In the genomic region with DNA sequence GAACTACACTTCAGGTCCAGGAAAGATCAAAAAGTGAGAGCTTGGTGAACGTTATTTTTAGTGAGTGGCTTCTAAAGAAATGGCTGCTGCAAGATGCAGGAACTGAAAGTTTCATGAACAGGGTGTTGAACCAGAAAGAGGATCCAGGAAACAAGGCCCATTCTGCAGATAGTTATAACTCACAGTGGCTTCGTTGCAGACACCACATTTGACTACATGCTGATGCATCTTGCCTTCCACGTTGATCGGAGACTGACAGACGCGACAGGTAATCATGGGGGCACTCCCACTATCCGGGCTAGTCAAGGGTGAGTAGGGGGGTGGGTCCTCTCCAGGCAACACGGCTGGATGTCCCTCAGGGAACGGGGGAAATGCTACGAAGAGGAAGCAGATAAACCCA, we compare ENCODE assay signal across 8 mouse cellular contexts. TPM values are rescaled to one million over a fixed set of nuclear protein-coding genes. Genes with fewer than 3 reads are reported as not detected.
DNase-seq lines count a peak whose midpoint lies in the region; ATAC-seq and TF ChIP-seq lines count a peak whose summit lies in the region.

No protein-coding gene starts in this region.

- peaks cover 36% of the 10 kb centered on the region for H3K36me3 ChIP-seq in kidney, embryonic 14.5 days (ENCODE audit: control insufficient read depth, insufficient read depth, low read length)
- H3K36me3 ChIP-seq in hindbrain, embryonic 14.5 days (replicated peaks; ENCODE audit: control insufficient read depth, insufficient read depth), result peaks cover 36% of the 10 kb centered on the region
- peaks cover 39% of the 10 kb centered on the region for H3K36me3 ChIP-seq in midbrain, embryonic 10.5 days

- no peak for TF ChIP-seq CTCF in cortical plate, adult 2 months (IDR thresholded peaks at IDR 0.05; ENCODE audit: extremely low read depth, insufficient read depth, low read length)

- TF ChIP-seq POLR2A in cortical plate, adult 2 months (IDR thresholded peaks at IDR 0.05; ENCODE audit: extremely low read depth, insufficient read depth, low read length), result no peak

- no peaks in the 10 kb centered on the region for H3K27me3 ChIP-seq in kidney, embryonic 14.5 days (ENCODE audit: control insufficient read depth, insufficient read depth, low read length)
- no peaks in the 10 kb centered on the region for H3K27me3 ChIP-seq in hindbrain, embryonic 14.5 days (ENCODE audit: control insufficient read depth, insufficient read depth, low read length)
- H3K27me3 ChIP-seq in midbrain, embryonic 10.5 days (ENCODE audit: low read depth, poor library complexity, severe bottlenecking), result no peaks in the 10 kb centered on the region

- ATAC-seq in kidney, embryonic 14.5 days (ENCODE audit: low FRiP score, low TSS enrichment), result no peak
- ATAC-seq in hindbrain, embryonic 14.5 days (ENCODE audit: low FRiP score), result no peak

- peak overlapping the region; percentile 77 for H3K4me2 ChIP-seq in kidney, embryonic 14.5 days (replicated peaks; ENCODE audit: low read depth, low read length)
- peak overlapping the region; percentile 95 for H3K4me2 ChIP-seq in hindbrain, embryonic 14.5 days (replicated peaks)

- WGBS in kidney, embryonic 14.5 days, result 8% methylated on average over 10 of the region's 10 CpGs
- 22% methylated on average over 10 of the region's 10 CpGs for WGBS in hindbrain, embryonic 14.5 days
- 22% methylated on average over 10 of the region's 10 CpGs for WGBS in midbrain, embryonic 10.5 days

- H3K9me3 ChIP-seq in kidney, embryonic 14.5 days (ENCODE audit: control insufficient read depth, low read length), result no peaks in the 10 kb centered on the region
- no peaks in the 10 kb centered on the region for H3K9me3 ChIP-seq in hindbrain, embryonic 14.5 days (ENCODE audit: control insufficient read depth, low read length)
- H3K9me3 ChIP-seq in midbrain, embryonic 10.5 days (replicated peaks), result no peaks in the 10 kb centered on the region

- H3K27ac ChIP-seq in kidney, embryonic 14.5 days (ENCODE audit: low read depth, low read length), result peak overlapping the region; percentile 82; the same call in 1 of the 2 replicates
- H3K27ac ChIP-seq in cortical plate, adult 2 months (ENCODE audit: insufficient read depth, low read length), result peak overlapping the region; percentile 82
- peak overlapping the region; percentile 87 for H3K27ac ChIP-seq in hindbrain, embryonic 14.5 days
- H3K27ac ChIP-seq in midbrain, embryonic 10.5 days (replicated peaks), result peak overlapping the region; percentile 92

- peak overlapping the region; percentile 96 for H3K4me3 ChIP-seq in kidney, embryonic 14.5 days (ENCODE audit: low read length)
- H3K4me3 ChIP-seq in cortical plate, adult 2 months (ENCODE audit: insufficient read depth, low read length), result peak overlapping the region; percentile 61
- H3K4me3 ChIP-seq in hindbrain, embryonic 14.5 days (replicated peaks; ENCODE audit: low read length), result peak overlapping the region; percentile 90
- peak overlapping the region; percentile 91 for H3K4me3 ChIP-seq in midbrain, embryonic 10.5 days

- H3K4me1 ChIP-seq in kidney, embryonic 14.5 days (ENCODE audit: control insufficient read depth, insufficient read depth, low read length), result peaks cover 13% of the 10 kb centered on the region
- peaks cover 2% of the 10 kb centered on the region; the same call in 1 of the 2 replicates for H3K4me1 ChIP-seq in cortical plate, adult 2 months (ENCODE audit: control insufficient read depth, insufficient read depth, low read length)
- peaks cover 29% of the 10 kb centered on the region for H3K4me1 ChIP-seq in hindbrain, embryonic 14.5 days (replicated peaks; ENCODE audit: control insufficient read depth, insufficient read depth, low read length)
- peaks cover 44% of the 10 kb centered on the region for H3K4me1 ChIP-seq in midbrain, embryonic 10.5 days

- no peak for DNase-seq in kidney, postnatal 10 days
- DNase-seq in hindbrain, embryonic 14.5 days (ENCODE audit: low spot score), result no peak
- no peak for DNase-seq in midbrain, embryonic 10.5 days (ENCODE audit: low spot score)
- no peak for DNase-seq in ovary, adult 18-20 months (ENCODE audit: low spot score)
- no peak for DNase-seq in adrenal gland, adult 18-20 months (ENCODE audit: low spot score in 2 of 2)
- no peak for DNase-seq in embryo, embryonic 10 days (ENCODE audit: low spot score)

- H3K9ac ChIP-seq in kidney, embryonic 14.5 days (ENCODE audit: low read depth, low read length), result peak overlapping the region; percentile 97
- peak overlapping the region; percentile 100 for H3K9ac ChIP-seq in hindbrain, embryonic 14.5 days

RNA-seq across cellular contexts. Expression of a gene that starts 0.7 kb away (rescaled TPM):
- 40.1 and 63.0 TPM in 2 replicates for polyA plus RNA-seq in kidney, embryonic 14.5 days (2014; fragmentation: Nextera tagmentation; extraction: Ambion mirVana)
- 169 and 177 TPM in 2 replicates for polyA plus RNA-seq in cortical plate, adult 2 months (2012; rRNA removed)
- 93.1 and 100.0 TPM in 2 replicates for polyA plus RNA-seq in hindbrain, embryonic 14.5 days (2014; fragmentation: Nextera tagmentation; extraction: Ambion mirVana)
- polyA plus RNA-seq in midbrain, embryonic 10.5 days (2016; fragmentation: Nextera tagmentation; extraction: Ambion mirVana), result 50.4 and 55.6 TPM in 2 replicates
- total RNA-seq in adrenal gland, adult 18-20 months (2021), result 10 to 100 TPM; 54.8 to 63.0 TPM

RNA-seq across cellular contexts. Expression of a gene that starts 0.9 kb away (rescaled TPM):
- polyA plus RNA-seq in kidney, embryonic 14.5 days (2014; fragmentation: Nextera tagmentation; extraction: Ambion mirVana), result 80.6 and 83.0 TPM in 2 replicates
- polyA plus RNA-seq in cortical plate, adult 2 months (2012; rRNA removed), result 29.3 and 31.3 TPM in 2 replicates
- polyA plus RNA-seq in hindbrain, embryonic 14.5 days (2014; fragmentation: Nextera tagmentation; extraction: Ambion mirVana), result 23.2 and 23.9 TPM in 2 replicates
- 73.9 and 85.1 TPM in 2 replicates for polyA plus RNA-seq in midbrain, embryonic 10.5 days (2016; fragmentation: Nextera tagmentation; extraction: Ambion mirVana)
- total RNA-seq in adrenal gland, adult 18-20 months (2021), result 10 to 100 TPM; 35.0 to 40.3 TPM

RNA-seq across cellular contexts. Expression of a gene that starts 5.2 kb away (rescaled TPM):
- 354 and 419 TPM in 2 replicates for polyA plus RNA-seq in kidney, embryonic 14.5 days (2014; fragmentation: Nextera tagmentation; extraction: Ambion mirVana)
- 57.6 and 62.4 TPM in 2 replicates for polyA plus RNA-seq in cortical plate, adult 2 months (2012; rRNA removed)
- 165 and 171 TPM in 2 replicates for polyA plus RNA-seq in hindbrain, embryonic 14.5 days (2014; fragmentation: Nextera tagmentation; extraction: Ambion mirVana)
- polyA plus RNA-seq in midbrain, embryonic 10.5 days (2016; fragmentation: Nextera tagmentation; extraction: Ambion mirVana), result 412 and 447 TPM in 2 replicates
- total RNA-seq in adrenal gland, adult 18-20 months (2021), result 10 to 100 TPM; 50.7 to 66.7 TPM

RNA-seq across cellular contexts. Expression of a gene that starts 5.3 kb away (rescaled TPM):
- polyA plus RNA-seq in kidney, embryonic 14.5 days (2014; fragmentation: Nextera tagmentation; extraction: Ambion mirVana), result 168 and 198 TPM in 2 replicates
- 61.2 and 62.6 TPM in 2 replicates for polyA plus RNA-seq in cortical plate, adult 2 months (2012; rRNA removed)
- 107 and 118 TPM in 2 replicates for polyA plus RNA-seq in hindbrain, embryonic 14.5 days (2014; fragmentation: Nextera tagmentation; extraction: Ambion mirVana)
- 192 TPM in 2 replicates for polyA plus RNA-seq in midbrain, embryonic 10.5 days (2016; fragmentation: Nextera tagmentation; extraction: Ambion mirVana)
- total RNA-seq in adrenal gland, adult 18-20 months (2021), result 10 to 100 TPM; 48.9 to 51.3 TPM

RNA-seq across cellular contexts. Expression of a gene that starts 14.4 kb away (rescaled TPM):
- not detected in 2 replicates for polyA plus RNA-seq in kidney, embryonic 14.5 days (2014; fragmentation: Nextera tagmentation; extraction: Ambion mirVana)
- polyA plus RNA-seq in cortical plate, adult 2 months (2012; rRNA removed), result 24.8 and 28.5 TPM in 2 replicates
- polyA plus RNA-seq in hindbrain, embryonic 14.5 days (2014; fragmentation: Nextera tagmentation; extraction: Ambion mirVana), result 2.1 TPM in 1 of 2 replicates, not detected in the other
- not detected in 2 replicates for polyA plus RNA-seq in midbrain, embryonic 10.5 days (2016; fragmentation: Nextera tagmentation; extraction: Ambion mirVana)
- total RNA-seq in adrenal gland, adult 18-20 months (2021), result 10 to 100 TPM; 31.9 to 43.9 TPM
